Mouse (Mus musculus) cerebellum, adult 9-11 months (tissue): ENCODE data around the gene Phf13.
"Not testable (repeated sequence)": the region's sequence is repeated elsewhere in the genome, so short reads cannot be mapped to it uniquely, and the experiment has no call there.

Experiments used
- DNase-seq: peaks from one replicate; pipeline ENCODE4 v3.0.0; 2022

Gene Phf13

GRCm38 (mm10) chr4:151996173-151996950 lies at the start of gene Phf13:
Gene Phf13, minus strand, starts transcription at chr4:151996258.
- DNase-seq: peak; percentile 99

GRCm38 (mm10) chr4:152044609-152045008 lies 48.6 kb upstream of the Phf13 start:
- DNase-seq: no peak

- DNase-seq: no peak
Observed at GRCm38 (mm10) chr4:152043171-152043570, 47.1 kb upstream of the Phf13 start.

GRCm38 (mm10) chr4:152041924-152042641 lies 46.0 kb upstream of the Phf13 start:
- DNase-seq: no peak

GRCm38 (mm10) chr4:152039831-152040310 lies 43.8 kb upstream of the Phf13 start:
- no peak for DNase-seq

GRCm38 (mm10) chr4:152038985-152039830 lies 43.1 kb upstream of the Phf13 start, which contains the start of gene Nol9:
Gene Nol9, plus strand, starts transcription at chr4:152039321.
- peak; percentile 91 for DNase-seq

- peak; percentile 35 for DNase-seq
Observed at GRCm38 (mm10) chr4:152038225-152038984, 42.3 kb upstream of the Phf13 start, which contains the start of gene Tas1r1. Gene Tas1r1, minus strand, starts transcription at chr4:152038568.

- not testable (repeated sequence) for DNase-seq
Observed at GRCm38 (mm10) chr4:152036464-152036863, 40.4 kb upstream of the Phf13 start.

GRCm38 (mm10) chr4:152032922-152033321 lies 36.9 kb upstream of the Phf13 start:
- no peak for DNase-seq

GRCm38 (mm10) chr4:152029997-152030396 lies 33.9 kb upstream of the Phf13 start:
- DNase-seq: no peak

GRCm38 (mm10) chr4:152029087-152029486 lies 33.0 kb upstream of the Phf13 start:
- DNase-seq: peak; percentile 39

GRCm38 (mm10) chr4:152028456-152028855 lies 32.4 kb upstream of the Phf13 start:
- peak; percentile 57 for DNase-seq

GRCm38 (mm10) chr4:152027524-152027923 lies 31.5 kb upstream of the Phf13 start, which contains the start of gene Zbtb48:
Gene Zbtb48, minus strand, starts transcription at chr4:152027671.
- peak; percentile 97 for DNase-seq

- peak; percentile 55 for DNase-seq
Observed at GRCm38 (mm10) chr4:152026751-152027508, 30.9 kb upstream of the Phf13 start.

GRCm38 (mm10) chr4:152024525-152024924 lies 28.5 kb upstream of the Phf13 start:
- DNase-seq: no peak

- peak; percentile 57 for DNase-seq
Observed at GRCm38 (mm10) chr4:152022506-152022905, 26.4 kb upstream of the Phf13 start.

GRCm38 (mm10) chr4:152021568-152022097 lies 25.6 kb upstream of the Phf13 start:
- peak; percentile 39 for DNase-seq

GRCm38 (mm10) chr4:152020024-152020423 lies 24.0 kb upstream of the Phf13 start:
- DNase-seq: peak; percentile 9

GRCm38 (mm10) chr4:152019073-152019472 lies 23.0 kb upstream of the Phf13 start:
- DNase-seq: no peak

GRCm38 (mm10) chr4:152013036-152013813 lies 17.2 kb upstream of the Phf13 start:
- DNase-seq: no peak
